Mouse (Mus musculus) gastrocnemius, postnatal 4 days (tissue): ENCODE measurements at regions not wholly inside any gene's neighbourhood (a gene's known extent, or its start where the extent isn't known, plus 50 kb on each side); places are given as distances from the start of the nearest gene placed in this dataset.
A peak's percentile ranks its signal among the peaks of the same experiment; 100 is the strongest.
"Not testable (repeated sequence)": the region's sequence is repeated elsewhere in the genome, so short reads cannot be mapped to it uniquely, and the experiment has no call there.

Experiments
- DNase-seq, 2 experiments: peaks; one replicate each; pipeline ENCODE4 v3.0.0; 2021 to 2022; ENCODE audit warnings: low spot score in 2 of 2, mixed read lengths in 2 of 2

DNA sequence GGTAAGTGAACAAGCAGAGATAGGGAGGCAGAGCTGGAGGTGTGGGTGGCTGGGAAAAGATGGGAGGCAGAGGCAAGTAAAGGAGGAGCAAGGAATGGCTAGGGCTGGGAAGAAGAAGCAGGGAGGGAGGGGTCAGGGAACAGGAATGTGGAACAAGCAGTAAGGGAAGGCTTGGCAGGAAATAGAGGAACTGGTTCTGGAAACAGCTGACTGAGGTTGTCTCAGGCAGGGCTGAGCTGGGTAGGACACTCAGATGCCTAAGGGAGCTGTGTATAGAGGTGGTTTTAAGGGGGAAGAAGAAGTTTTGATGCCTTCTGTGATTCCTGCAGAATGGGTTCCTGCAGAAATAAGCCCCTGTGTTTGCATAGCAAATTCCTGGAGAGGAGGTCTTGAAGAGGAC is 92.7 kb downstream of the Nucb2 start:
- DNase-seq: no peak

GRCm38 (mm10) chr7:116600340-116600739 is 96.2 kb downstream of the Nucb2 start:
- DNase-seq: no peak

- DNase-seq: no peak
These were observed 99.1 kb downstream of the Nucb2 start for GRCm38 (mm10) chr7:116603167-116603839.

DNA sequence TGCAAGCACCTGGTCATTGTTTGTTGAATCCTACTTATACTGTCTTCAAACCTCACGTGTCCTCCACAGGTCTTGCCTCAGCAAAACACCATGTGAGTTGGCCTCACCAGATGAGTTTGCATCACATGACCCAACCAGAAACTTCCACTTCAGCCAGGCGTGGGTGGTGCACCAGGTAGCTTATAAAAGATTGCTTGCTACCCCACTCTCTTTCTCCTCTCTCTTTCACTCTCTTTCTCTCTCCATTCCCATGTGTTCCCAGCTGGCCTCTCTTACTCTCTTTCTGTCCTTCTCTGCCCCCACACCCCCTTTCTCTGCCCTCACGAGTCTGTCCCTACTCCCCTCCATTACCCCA is 99.6 kb downstream of the Nucb2 start:
- no peak for DNase-seq

GRCm38 (mm10) chr7:116606255-116606654 is 102.1 kb downstream of the Nucb2 start:
- DNase-seq: no peak

DNA sequence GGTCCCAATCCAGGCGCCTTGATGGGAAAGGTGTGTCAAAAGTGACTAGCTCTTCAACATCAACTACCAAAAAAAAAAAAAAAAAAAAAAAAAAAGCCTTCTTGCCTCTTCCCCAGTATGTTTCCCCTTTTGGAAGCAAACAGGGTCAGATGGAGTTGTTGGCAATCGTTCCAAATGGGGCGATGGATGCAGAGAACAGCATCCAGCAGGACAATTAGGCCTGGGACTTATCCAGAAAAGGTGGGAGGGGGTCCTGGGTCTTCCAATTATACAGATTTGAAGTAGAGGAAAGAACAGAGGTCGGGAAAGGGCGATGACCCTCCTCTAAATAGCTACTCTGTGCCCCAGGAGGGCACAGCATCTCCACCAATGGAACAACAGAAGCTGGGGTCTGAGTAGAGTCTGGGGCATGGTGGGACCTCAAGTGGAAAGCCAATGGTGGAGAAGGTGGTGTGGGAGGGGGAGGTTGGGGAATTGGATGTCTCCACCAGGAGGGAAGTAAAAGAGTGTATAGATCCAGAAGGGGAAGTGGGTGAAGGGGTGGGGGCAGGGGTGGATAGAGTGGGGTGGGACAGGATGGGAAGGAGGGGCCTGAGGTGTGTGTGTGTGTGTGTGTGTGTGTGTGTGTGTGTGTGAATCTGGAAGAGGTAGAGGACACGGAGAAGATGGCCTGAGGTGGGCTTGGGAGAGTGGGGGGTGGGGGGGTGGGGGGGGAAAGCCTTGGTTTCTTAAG is 102.7 kb downstream of the Nucb2 start:
- DNase-seq: no peak

DNA sequence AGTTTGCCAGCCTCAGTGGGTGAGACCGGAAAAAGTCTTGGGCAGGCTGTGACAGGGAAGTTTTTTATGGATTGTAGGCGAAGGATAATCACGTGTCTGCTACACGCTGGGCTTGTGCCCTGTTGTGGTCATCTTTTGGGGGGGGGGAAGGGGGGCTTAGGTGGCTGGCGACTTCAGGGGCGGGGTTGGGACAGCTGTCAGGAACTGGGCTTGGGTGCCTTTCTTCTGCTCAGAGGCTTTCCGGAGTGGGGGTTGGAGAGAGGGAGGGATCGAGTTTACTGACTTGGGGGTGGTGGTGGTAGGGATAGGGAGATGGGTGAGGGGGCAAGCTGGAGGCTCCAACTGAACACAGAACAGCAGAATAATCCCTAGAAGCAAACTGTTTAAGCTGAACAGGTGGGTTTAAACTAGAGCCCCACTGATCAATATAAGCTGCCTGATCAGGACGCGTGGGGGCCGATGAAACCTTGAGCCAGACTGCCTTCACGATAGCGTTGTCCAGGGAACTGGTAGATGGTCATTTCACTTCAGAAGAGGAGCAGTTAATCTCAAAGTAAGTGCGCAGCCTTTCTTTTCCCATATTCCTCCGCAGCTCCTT is 103.6 kb downstream of the Nucb2 start:
- DNase-seq: no peak

GRCm38 (mm10) chr7:116608350-116609085 is 104.3 kb downstream of the Nucb2 start:
- DNase-seq: peak in 1 of 2 experiments; percentile 56

GRCm38 (mm10) chr7:116609406-116609805 is 105.2 kb downstream of the Nucb2 start:
- DNase-seq: no peak

- peak in 1 of 2 experiments; percentile 20 for DNase-seq
These were observed 105.7 kb downstream of the Nucb2 start for GRCm38 (mm10) chr7:116609906-116610305.

DNA sequence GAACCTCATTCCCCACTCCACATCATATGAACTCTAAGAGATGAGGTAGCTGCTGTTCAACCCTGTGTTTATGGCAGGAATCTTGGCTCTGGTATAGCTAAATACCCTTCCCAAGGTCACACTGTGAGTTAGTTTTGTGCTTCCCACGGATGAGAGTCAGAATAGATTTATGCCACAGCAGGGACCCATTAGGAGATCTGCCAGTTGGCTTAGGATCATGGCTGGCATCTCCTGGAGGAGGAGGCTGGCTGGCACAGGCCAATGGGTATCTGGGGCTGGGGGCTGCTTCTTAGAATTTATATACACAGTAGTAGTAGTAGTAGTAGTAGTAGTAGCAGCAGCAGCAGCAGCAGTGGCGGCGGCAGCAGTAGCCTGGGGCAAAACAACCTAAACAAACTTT is 111.8 kb downstream of the Nucb2 start:
- no peak for DNase-seq

- no peak for DNase-seq
These were observed 115.5 kb downstream of the Nucb2 start for GRCm38 (mm10) chr7:116619636-116620035.

DNA sequence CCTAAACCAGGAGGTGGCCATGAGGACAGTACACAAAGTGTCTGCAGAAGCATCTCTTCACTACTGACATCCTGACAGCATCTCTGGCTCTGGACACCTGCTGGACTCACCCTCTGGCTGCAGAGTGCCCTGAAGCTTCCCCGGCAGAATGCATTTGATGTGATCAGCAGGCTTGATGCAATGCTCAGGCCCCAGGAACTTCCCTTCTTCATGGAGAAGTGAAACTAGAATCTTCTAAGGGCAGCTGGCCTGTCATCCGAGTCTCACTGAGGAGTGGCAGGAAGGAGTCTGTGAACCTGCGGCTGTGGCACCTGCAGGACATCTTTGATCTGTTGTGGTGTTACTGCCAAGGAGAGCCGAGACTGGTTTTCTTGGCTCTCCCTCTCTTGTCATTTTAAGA is 116.2 kb downstream of the Nucb2 start:
- DNase-seq: no peak

GRCm38 (mm10) chr7:116633210-116633609 is 129.0 kb downstream of the Nucb2 start:
- DNase-seq: no peak

DNA sequence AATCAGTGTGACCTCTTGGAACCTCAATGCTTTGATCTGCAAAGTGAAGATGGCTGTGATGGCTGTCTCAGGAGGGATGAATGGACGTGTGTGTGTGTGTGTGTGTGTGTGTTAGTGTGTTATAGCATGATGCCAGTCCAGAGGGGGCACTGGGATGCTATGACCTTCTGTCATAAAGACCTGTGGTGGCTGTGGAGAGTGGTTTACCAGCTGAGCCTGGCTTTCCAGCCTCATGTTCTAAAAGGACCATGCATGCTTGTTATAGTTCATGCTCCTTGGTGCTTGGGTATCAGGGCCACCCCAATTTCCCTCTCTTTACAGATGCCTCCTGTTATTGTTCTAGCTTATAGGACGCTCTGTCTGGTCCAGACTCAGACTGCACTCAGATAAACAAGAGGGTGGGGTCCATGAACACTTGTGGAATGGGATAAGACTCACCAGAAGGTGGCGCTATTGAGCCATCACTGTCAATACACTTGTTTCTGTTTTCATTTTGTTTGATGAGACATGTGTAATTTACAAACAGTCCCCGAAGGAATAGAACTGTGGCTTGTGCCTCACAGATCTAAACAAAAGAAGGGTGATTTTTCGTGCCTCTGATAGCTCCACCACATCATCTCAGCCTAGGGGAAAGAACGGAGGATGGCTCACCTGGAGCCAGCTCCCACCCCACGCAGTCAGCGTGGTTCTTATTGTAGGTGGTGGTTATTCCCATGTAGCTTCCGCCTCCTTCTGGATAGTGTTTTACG is 140.9 kb downstream of the Nucb2 start:
- peak in 1 of 2 experiments; percentile 59 for DNase-seq

- DNase-seq: no peak
These were observed 150.3 kb downstream of the Nucb2 start for GRCm38 (mm10) chr7:116654466-116654865.

GRCm38 (mm10) chr7:116657040-116657439 is 152.9 kb downstream of the Nucb2 start:
- DNase-seq: not testable (repeated sequence)

DNA sequence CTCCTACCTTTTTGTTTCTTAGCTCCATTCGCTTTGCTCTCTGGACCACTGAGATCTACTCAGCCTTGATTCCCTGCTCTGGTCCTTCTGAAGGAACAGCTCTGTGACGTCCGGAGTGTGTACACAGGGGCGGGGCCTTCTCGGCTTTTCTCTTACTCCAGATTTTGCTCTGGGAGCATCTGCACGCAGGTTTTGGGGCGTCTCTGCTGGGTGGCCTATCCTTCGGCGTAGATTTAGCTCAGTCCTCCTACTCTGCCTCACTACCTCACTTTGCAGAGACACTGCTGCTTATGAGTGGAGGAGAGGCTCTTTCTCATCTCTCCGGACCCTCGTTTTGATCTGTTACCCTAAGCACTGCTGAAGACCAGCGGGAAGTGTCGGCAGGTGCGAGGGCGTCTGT is 161.4 kb downstream of the Nucb2 start:
- DNase-seq: no peak

GRCm38 (mm10) chr7:116674199-116675019 is 170.2 kb downstream of the Nucb2 start:
- no peak for DNase-seq

- no peak for DNase-seq
These were observed 172.5 kb downstream of the Nucb2 start for GRCm38 (mm10) chr7:116676696-116677095.
